Mouse (Mus musculus): ENCODE results near the gene Ppp6r1.

DNA sequence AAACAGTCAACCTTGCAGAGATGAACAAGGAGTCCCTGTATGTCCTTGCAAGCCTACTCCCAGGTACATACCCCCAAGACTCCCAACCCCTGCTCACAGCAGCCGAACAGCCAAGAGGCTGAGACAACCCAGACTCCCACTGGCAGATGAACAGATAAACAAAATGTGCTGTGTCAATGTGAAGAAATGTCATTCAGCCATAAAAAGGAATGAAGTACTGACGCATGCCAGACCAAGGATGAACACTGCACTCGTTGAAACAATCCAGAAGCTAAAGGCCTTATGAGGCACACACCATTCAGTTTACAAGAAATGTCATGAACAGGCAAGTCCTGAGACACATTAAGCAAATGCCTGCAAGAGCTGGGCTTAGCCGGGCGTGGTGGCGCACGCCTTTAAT, 16.4 kb upstream of the Ppp6r1 start:
- no peak for TF ChIP-seq CTCF (IDR thresholded peaks at IDR 0.05; ENCODE audit: borderline replicate concordance, control insufficient read depth, extremely low read depth, insufficient read depth, low read length, poor library complexity)
- TF ChIP-seq POLR2A (IDR thresholded peaks at IDR 0.05; ENCODE audit: control insufficient read depth, extremely low read depth, insufficient read depth, low read length, poor library complexity): no peak

Measured in thymus, adult 2 months (tissue).